Mouse (Mus musculus): ENCODE measurements around the gene Aggf1. TPM values are rescaled to one million over a fixed set of nuclear protein-coding genes. Genes with fewer than 3 reads are reported as not detected.
A peak's percentile ranks its signal among the peaks of the same experiment; 100 is the strongest.
"Not testable (repeated sequence)": the region's sequence is repeated elsewhere in the genome, so short reads cannot be mapped to it uniquely, and the experiment has no call there.

The Aggf1 gene
- 10 to 100 TPM; 21.2 to 26.1 (median 23.6) TPM for total RNA-seq (2022)

DNA sequence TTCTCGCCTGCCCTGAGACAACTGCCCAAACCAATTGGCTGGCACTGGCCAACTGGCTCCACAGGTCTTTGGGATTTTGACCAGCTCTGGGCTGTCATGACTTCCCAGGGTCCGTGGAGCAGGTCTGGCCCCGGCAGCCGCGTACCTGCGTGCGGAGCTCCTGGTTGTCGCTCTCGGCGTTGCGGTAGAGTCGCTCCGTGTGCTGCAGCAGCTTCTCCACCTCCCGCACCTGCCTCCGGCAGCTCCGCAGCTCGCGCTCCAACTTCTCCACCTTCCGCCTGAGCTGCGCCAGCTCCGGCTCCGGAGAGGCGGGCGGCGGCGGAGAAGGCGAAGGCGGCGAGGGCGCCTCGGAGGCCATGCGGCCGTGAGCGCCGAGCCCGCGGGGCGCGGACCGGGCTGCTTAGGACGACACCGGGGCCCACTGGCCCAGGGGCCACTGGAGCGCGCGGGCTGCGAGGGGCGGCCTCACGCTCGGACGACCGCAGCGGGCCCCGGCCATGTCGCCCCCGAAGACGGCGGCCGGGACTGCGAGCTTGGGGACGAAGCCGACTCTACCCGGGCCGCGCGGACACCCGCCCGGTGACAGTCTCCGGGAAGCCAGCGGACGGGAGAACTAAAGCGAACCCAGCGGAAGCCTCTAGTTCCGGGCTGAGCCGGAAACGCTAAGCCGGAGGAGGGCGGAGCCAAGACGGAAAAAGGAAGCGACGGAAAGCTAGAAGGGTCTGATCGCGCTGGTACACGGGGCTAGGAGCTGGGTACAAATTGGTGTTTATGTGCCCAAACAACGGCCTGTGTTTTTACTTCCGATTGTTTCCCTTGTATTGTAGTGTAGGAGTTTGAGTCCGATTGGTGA, at the start of gene Aggf1:
Gene Aggf1 (minus strand): TSS at position 652 of the 853 bp plus-strand sequence.
- peak; percentile 96 for DNase-seq (ENCODE audit: low spot score)

DNA sequence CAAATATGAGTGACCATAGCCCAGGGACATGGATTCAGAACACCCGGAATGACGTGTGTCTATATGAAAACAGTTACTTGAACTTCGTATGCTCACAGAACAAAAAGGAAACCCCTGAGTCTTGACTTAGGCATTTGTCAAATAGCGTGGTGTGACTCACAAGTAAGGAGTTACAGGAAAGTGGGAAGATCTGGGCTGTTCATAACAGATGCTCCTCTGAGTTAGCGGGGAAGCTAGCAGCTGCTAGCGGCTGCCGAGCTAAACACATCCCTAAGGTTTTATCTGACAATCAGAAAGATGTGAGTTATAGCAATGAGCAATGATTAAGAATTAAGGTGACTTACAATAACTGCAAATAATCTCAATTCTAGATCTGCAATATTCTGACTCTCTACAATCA, 49.8 kb upstream of the Aggf1 start:
- DNase-seq (ENCODE audit: low spot score), result no peak

DNA sequence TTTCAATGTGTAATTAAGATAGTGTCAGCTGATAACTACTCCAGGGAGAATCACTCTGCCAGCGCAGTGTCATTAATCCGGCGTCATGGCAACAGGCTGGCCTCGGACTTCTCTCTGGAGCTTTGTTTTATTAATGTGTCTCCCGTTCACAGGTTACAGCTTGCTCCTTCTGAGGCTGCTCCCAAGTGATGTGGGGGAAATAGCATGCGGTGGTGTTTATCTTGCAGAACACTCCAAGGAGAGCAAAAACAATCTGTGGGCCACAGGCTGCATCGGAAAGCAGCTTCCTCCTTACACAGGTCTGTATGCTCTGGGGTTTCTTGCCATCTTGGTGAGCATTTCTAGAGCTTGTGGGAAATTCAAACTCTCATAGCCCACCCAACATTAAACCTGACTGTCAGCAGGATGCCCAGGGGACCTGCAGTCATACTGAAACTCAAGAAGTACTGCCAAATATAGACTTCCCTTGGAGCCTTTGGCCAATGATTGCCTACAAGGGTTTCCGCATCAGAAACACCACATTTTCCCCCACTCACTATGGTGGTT, 44.1 kb upstream of the Aggf1 start:
- DNase-seq (ENCODE audit: low spot score), result no peak

DNA sequence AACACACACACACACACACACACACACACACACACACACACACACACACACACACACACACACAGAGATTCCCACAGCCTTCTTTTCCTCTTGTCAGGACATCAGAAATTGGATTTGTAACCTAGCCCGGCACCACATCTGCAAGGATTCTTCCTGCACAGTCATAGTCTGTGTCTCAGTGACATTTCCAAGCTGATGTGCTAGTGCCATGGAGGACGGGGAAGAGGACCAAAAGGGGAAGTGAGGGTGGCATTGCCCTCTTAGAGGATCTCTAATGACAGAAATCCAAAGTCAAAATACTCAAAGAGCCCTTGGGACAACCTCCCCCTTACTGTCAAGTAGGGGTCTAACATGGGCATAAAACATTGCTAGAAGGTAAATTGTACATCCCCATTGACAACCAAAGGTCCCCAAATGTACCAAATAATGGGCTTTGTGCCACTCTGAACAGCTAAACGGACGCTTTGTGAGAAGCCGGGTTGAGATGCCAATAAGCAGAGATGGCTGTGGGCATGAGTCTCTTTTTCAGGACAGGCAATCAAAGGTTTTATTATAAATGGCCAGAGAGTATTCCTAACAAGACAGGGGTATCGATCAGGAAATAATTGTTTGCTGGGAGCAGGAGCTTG, 43.5 kb upstream of the Aggf1 start:
- DNase-seq (ENCODE audit: low spot score), result no peak

DNA sequence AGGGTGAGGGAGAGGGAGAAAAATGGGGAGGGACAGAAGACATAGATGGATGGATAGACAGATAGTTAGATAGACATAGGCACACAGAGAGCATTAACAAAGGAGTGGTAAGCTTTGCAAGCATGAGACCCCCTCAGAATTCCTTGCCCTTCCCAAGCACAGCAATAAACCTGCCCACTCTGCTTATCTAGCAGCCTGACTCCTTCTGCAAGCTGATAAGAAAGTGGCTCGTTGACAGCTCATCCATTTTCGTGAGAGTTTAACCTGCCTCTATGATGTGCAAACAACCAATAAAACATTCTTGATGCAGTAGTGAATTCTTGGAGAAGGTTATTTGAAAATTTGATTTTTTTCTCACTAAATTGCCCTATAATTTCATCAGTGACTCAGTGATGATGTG, 37.1 kb upstream of the Aggf1 start:
- no peak for DNase-seq (ENCODE audit: low spot score)

DNA sequence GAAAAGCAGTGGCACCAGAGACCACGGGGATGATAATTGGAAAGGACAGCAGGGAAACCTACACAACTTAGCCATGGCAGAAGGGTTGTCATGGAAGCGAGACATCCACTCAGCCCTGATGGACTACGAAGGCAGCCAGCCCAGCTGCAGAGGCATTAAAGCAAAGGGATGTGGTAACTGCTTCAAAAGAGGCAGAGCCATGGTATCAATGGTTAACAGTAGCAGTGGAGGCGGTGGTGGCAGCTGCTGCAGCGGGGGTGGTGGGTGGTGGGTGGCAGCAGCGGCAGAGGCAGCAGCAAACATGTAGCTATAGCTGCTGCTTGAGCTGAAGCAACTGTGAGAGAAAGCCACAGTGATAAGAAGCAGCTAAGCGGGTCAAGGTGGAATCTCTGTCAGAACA, 18.1 kb upstream of the Aggf1 start:
- no peak for DNase-seq (ENCODE audit: low spot score)

DNA sequence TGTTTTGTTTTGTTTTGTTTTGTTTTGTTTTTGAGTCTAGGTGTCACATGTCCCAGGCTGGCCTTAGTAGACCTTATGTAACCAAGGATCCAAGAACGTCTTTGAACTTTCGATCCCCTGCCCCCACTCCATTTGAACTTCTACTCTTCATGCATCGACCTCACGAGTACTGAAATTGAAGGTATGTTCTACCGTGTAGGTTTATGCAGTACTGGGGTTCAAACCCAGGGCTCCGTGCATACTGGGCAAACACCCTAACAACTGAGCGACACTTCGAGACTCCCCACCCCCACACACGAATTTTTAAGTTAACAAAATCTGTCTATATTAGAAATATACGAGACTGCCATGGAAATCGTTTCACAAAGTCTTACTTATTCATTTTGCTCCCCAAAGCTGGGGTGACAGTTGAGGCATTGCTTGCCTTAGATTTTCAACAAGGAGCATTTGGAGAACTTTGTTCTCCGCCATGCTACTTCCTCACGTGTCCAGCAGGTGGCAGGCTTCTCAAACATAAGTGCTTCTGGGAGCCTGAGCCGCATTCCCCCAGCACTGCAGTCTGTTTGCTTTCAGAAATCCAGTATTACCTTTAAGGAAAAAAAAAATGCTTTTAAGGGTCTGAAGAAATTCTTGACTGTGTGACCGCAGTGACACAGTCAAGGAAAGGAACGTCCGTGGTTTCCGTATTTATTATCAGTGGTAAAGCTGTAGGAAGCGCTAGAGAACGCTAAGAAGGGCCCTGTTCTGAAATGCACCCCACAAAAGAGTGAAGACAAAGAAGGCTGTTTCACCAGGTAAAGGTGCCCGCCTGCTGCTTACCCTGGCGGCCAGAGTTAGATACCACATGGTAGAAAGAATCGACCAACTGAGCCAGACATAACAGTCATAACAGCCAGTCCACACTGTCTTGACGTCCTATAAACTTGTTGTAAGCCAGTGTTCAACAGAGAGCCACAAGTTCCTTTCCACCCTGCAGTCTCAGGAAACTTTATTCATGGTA, 15.0 kb upstream of the Aggf1 start:
- DNase-seq (ENCODE audit: low spot score), result peak; percentile 71

DNA sequence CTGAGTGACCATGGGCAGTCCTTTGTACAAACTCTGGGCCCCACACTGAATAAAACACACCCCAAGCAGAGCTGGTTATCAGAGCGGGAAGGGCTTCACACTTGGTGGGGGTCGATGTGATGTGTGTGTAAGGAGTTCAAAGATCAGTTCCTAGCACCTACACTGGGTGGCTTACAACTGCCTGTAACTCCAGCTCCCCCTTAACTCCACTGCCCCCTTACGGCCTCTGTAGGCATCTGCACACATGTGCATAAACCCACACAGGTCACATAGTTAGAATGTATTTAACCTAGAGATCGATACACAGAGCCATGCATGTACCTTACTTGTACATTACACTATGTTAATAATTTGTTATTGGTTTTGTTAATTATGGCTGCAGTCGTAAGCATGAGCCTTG, 13.1 kb upstream of the Aggf1 start:
- no peak for DNase-seq (ENCODE audit: low spot score)

DNA sequence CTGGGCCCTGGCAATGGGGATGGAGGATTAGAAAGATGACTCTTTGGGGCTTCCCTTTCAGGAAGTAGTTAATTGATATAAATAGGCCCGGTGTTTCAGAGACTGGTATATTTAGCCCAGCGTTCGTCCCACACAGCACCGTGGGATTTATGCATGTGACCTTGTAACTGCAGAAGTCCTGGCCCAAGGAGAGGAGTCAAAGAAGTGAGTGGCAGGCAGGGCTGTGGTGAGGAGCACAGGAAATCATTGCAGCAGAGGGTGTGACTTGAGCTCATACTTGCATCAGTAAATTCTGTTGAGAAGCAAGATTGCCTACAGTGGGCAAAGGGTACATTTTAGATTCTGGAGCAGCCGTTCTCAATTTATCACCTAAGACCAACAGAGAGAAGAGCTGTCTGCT, 7.3 kb upstream of the Aggf1 start:
- DNase-seq (ENCODE audit: low spot score), result peak; percentile 16

DNA sequence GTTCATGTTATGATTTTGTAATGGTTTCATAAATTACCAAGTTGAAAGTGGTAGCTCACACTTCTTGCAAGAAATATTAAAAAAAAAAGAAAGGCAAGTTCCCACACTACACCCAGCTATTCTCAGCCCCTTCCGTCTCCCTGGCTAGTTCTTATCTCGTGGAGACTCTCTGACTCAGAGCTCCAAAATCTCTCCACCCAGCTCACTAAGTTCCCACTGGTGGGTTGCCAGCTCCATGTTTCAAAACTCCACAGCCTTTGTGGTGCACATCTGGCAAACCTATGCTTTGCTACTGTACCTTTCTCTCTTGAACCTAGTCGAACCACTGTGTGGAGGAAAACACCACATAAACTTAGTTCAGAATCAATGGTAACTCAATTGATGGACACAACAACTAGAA, 3.5 kb upstream of the Aggf1 start:
- peak; percentile 40 for DNase-seq (ENCODE audit: low spot score)

DNA sequence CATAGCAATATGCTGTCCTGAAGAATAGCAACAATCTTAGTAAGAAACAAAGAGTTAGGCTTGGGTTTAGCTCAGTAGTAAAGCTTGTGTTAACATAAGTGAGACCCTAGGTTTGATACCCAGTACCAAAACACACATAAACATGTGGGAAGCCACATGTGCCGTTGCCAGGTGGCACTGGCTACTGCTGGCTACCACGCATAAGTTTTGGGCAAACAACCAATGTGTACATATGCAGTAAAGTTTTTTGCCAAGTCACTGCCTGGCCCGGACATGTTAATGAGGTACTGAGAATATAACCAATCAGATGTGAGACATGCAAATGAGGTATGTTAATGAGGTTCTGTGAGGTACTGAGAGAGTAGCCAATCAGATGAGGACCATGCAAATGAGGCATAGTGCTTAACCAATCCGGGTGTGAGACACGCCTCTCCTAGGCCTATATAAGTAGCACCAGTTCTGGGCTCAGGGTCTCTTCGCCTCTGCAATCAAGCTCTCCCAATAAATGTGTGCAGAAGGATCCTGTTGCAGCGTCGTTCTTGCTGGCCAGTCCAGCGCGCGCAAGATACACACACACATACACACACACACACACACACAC, 1.6 kb upstream of the Aggf1 start:
- DNase-seq (ENCODE audit: low spot score), result not testable (repeated sequence)

DNA sequence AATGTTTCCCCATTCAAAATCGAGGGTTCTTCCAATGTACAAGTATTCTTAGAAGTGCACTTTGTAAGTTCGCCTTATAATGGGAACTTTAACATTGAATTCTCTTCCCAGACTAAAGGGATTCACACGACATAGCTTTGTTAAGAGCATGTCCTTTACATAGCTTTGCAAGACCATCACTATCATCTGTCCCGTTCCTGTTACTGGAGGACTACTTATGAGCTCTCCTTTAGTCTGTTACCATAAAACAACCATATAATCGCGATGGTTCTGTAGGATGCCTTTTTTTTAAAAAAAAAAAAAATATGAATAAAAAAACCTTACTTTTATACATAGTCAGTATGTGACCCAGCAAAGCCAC, 382 bp upstream of the Aggf1 start:
- no peak for DNase-seq (ENCODE audit: low spot score)

DNA sequence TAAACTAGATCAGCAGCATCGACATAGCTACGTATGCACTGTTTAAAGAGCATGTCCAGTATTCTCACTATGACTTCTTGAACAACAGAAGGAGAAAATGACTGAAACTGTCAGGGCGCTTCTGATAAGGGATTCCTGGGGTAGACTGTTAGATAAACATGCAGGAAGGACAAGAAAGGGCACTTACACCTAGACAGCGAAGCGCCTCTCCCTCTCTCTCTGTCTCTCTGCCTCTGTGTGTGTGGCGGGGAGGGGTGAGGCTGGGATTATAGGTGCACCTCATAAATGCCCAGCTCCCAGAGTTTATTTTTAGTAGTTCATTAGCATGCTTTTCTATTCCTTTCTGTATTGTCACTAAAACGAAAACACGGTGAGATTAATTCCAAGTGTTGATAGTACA, 8.8 kb downstream of the Aggf1 start:
- no peak for DNase-seq (ENCODE audit: low spot score)

DNA sequence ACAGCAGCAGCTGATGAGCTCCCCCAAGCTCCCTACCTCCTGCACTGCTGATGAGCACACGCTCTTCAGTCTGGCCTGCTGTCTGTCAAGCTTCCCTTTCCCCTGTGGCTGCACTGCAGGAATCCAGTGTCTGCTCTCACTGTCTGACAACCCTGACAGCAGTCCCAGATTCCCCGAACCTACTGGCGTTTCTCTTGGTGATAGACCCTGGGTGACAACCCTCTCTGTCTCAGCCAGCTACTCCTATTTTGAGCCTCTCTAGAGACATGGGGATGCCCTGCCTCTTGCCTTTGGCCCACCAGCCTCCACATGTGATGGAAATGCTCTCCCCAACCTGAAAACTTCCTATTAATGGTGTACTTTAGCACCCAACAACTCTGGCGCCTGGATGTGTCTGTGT, 11.7 kb downstream of the Aggf1 start:
- DNase-seq (ENCODE audit: low spot score), result no peak

DNA sequence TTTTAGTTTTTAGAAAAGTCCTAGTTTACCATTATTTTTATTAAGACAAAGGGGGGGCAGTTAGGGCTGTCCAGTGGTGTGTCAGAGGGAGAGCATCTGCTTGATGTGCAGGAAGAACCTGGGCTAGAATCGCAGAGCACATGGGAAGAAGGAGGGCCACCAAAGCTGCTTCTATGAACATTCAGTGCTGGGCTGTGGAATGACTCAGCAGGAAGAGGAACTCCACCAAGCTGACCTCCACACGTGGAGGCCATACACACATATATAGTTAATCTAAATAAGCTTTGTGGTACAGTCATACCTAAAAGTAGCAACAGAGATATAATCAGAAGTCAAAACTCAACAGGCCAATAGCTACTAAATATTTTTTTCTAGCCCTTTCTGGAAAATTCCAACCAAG, 16.9 kb downstream of the Aggf1 start:
- no peak for DNase-seq (ENCODE audit: low spot score)

DNA sequence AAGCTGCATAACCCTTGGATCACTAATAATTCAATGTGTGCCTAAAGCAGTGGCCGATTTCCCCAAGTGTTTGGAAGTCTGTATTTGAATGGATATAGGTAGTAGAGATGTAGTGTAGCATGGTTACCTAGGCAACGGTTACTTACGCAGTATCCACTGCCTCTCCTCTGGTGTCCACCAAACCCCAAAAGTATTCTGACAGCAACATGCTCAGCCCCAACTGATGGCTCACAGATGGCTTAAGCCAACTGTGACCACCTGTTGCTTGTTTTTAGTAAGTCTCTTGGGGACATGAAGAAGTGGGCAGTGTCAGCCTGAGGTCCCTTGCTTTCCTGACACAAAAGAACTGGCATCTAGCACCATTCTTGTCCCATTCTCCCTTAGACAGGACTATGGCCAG, 26.7 kb downstream of the Aggf1 start:
- DNase-seq (ENCODE audit: low spot score), result no peak

DNA sequence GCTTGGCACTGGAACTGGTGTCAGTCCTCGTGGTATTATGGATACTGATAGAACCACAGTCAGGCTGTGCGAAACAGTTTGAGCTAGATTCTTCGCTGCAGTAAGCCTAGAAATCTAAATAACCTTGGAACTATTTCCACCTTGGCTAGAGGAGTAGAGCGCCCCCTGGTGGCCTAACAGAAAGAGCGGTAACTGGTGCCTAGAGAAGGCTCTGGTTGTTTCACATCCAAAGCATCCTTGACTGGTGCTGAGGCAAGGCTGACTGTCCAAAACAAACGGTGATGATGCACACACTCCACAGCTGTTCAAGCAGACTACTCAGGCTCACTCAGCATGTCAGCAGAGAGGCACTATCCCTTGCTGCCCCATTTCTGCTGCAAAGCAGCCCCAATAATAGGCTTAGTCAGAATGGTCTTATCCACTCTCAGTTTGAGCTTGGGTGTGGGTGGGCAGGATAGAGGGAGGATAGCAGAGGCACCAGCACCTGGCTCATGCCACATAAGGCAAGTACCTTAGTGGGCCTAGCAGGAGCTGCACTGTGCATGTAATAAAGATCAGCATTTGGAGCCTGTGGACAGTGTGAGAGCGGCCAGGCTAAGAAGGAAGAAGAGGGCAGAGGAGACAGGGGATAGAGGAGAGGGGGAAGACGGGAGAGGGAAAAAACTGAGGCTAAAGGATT, 28.0 kb downstream of the Aggf1 start:
- DNase-seq (ENCODE audit: low spot score), result peak; percentile 66

DNA sequence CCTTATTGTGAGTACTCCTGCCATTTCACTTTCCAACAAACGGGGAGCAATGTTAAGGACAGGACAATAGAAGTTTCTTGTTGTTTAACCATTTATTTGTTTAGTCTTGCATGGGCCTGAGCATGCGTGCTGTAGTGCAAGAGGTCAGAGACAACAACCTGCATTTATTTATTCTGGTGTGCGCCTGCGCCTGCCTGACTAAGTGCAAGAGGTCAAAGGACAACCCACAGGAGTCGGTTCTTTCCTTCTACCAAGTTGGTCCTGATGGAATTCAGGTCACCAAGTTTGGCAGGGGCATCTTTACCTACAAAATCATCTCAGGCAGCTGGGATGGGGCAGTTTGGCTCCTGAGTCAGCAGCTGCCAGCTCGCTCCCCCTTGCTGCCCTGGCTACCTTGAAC, 29.3 kb downstream of the Aggf1 start:
- no peak for DNase-seq (ENCODE audit: low spot score)

DNA sequence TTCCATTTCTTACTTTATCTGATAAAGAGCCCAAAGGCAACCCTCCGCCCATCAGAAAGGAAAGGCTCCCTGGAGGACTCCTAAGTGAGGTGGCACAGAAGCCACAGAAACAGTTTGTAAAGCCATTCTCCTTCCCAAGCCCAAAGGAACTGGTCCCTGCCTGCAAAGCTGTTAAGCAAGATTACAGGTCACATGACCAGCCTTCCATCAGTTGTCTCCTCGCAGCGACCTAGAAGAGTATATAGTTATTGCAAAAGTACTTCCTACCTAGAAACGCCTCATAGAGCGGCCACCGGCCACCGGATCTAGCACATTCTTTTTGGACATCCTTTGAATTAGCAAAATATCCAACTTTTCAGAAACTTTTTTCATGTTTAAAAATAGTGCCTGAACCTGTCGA, 31.7 kb downstream of the Aggf1 start:
- DNase-seq (ENCODE audit: low spot score), result no peak

DNA sequence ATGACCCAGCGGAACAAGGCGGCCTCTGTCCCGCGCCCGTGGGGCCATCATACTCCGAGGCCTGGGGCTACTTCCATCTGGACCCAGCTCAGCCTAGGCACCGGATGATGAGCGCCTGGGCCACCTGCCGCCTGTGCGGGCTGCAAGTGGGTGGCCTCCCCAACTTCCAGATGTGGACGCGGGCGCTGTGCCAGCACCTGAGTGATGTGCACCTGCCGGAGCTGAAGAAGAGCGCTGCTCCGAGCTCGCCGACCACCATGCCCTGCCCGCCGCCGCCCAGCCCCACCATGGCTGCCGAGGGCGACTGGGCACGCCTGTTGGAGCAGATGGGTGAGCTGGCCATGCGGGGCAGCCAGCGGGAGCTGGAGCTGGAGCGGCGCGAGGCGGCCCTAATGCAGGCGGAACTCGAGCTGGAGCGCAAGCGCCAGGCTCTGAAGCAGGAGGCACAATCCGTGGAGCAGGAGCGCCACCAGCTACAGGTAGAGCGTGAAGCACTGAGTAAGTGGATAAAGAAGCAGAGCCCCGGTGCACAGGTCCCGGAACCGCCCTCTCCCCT, 39.0 kb downstream of the Aggf1 start:
- no peak for DNase-seq (ENCODE audit: low spot score)

Measured in heart, adult 8-10 months (tissue).